Mouse (Mus musculus) kidney, postnatal 36 days (tissue): ENCODE data around the gene Pdlim7.

ENCODE experiments used
- DNase-seq, 2 experiments: peaks; one replicate each; pipeline ENCODE4 v3.0.0; 2021 to 2022; ENCODE audit warnings: mixed read lengths in 2 of 2

The Pdlim7 gene

GRCm38 (mm10) chr13:55513111-55513748, at the start of gene Pdlim7:
Gene Pdlim7 (minus strand): TSS chr13:55513676.
- peak; percentile 88 to 94 for DNase-seq

DNA sequence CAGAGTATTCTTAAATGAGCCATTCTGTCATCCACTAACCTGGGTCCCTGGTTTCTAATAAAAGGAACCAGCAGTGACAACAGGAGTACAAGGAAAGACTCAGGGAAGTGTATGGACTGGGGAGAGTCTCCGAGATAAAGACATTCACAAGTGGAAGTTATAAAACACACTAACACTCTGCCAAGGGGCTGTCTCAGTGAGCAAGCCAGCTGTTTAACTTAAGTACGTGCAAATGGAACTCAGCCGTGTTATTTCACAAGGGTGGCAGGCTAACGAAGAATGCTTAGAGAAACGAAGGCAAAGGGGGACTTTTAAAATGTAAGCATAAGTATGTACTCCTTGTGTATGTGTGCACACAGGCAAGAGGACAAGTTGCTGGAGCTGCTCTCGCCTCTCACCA, 44.0 kb upstream of the Pdlim7 start:
- DNase-seq = no peak

- no peak for DNase-seq
Observed at GRCm38 (mm10) chr13:55555921-55556320, 42.4 kb upstream of the Pdlim7 start.

DNA sequence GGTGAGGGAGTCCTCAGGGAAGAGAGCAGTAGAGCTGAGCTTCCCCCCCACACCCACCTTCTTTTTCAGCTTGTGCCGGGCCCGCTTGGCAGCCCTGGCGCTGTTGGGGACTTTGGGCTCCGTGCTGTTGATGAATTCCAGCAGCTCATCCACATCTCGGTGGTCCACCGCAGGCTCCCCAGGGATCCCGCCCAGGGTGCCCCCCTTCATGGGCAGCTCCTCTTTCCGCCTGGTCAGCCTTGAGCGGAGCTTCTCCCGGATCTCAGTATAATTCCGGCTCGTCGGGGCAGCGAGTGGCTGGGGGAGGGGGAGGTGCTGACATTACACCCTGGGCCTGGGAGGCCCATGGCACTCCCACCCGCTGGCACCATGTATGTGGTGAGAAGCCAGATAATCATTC, 35.6 kb upstream of the Pdlim7 start:
- DNase-seq = no peak

DNA sequence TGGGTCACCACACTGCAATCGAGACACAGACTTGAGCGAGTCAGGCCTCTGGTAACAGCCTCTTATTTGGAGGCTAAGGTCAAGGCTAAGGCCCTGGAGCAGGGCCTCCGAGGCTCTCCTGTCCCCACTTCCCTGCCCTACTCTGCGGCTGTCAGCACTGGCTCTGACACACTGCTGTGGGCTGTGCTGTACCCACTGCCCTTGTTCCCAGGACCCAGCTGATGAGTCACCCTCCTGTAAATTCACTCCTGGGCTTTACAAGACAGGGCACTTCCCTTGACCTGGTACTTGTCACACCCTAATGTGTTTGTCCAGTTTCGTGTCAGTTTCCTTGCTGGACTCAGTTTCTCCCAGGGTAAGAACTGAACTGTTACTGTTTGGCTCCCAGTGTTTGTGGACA, 35.0 kb upstream of the Pdlim7 start:
- DNase-seq = no peak

DNA sequence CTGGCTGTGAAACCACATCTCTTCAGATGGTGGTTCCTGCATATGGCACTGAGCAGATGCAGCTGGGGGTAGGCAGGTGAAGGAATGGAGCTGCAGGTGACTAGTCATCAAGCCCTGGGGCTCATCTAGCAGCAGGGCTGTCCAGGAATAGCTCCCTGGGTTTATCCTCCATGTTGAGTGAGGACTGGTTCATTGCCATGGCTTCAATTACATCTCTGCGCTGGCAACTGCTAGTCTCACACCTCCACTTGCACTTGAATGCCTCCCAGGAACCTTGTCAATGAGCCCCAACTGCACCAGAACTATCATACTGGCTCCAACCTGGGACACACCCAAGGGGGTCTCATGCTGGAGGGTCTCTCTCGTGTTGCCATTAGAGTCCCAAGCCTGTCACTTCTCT, 34.4 kb upstream of the Pdlim7 start:
- no peak for DNase-seq

- DNase-seq = no peak
Observed at GRCm38 (mm10) chr13:55544792-55545191, 31.3 kb upstream of the Pdlim7 start.

DNA sequence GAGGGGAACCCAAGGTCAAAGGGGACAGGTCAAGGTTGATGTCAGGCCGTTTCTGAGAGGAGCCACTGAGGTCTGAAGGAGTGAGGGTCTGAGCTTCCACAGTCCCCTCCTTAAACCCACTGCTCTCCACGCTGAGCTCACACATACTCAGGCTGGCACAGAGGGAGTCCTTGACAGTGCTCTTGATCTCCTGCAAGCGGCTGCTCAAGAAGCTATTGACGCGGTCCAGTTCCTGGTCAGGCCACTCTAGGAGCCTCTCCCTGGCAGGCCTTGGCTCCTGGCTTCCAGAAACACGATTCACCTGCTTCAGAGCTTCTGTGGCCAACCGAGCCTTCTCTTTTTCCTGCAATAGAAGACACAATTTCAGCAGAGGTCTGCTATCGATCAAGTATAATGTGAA, 30.0 kb upstream of the Pdlim7 start:
- DNase-seq = no peak

- peak; percentile 96 for DNase-seq
Observed at GRCm38 (mm10) chr13:55542891-55543290, 29.4 kb upstream of the Pdlim7 start.

GRCm38 (mm10) chr13:55540933-55541332, 27.5 kb upstream of the Pdlim7 start:
- peak; percentile 55 to 61 for DNase-seq

DNA sequence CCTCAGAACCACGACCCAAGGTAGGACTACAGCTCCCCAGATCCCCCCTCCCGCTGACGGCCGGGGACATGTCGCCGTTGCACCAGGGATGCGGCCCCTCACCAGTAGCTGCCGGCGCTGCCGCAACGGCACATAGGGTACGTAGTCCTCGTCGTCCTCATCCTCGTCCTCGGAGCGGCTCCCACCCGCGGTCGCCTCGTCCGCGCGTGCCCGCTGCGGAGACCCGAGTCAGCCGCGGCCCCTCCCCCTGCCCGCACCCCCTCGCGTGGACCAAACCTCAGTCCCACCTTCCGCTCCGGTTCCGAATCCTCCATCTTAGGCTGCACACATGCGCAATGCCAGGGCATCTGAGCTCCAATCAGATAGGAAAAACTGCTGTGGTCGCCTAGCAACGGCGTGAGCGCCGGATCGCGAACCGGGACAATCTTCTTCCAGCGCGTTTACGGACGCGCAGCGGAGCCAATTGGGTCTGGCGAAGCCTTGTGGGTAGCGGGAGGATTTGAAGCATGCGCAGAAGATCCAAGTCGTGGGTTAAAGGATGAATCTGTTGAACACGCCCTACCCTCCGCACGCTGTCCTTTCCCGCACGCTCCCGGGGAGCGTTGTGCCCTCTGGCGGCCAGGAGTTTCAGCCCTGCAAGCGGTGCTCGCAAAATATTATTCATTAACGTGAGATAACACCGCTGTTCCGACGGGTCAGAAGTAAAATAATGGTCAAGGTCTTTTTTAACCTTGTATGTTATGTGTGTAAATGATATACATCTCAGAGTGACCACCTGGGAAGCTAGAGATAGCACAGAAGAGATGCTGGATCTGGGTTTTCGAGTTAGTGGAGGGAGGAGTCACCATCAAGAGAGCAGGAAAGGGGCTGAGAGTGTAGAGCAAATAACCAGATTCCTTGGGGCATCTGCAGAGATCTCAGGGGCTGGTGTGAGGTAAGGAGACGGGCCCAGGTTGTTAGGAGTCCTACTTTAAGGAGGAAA, 23.0 kb upstream of the Pdlim7 start, which contains the start of gene Ddx41:
Gene Ddx41, minus strand, starts transcription at position 465 of the 982 bp plus-strand sequence.
- DNase-seq = peak; percentile 97 to 99

DNA sequence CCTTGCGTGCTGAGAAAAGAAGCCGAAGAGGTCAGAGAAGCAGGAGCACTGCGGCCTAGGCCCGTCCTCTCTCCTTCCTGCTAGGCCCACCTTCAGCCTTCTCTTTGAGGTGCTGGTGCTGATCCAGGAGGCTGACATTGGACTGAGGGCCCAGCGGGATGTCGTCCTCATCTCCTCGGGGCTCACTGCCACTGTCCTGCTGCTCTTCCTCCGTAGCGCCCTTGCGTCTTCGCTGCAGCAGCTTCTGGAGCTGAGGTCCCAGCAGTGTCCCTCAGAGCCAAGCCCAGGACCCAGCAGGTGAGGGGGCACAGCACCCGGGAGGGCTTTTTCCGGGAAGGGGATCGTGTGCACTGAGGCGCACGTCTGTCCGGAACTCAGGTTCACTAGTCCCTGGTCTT, 22.3 kb upstream of the Pdlim7 start:
- DNase-seq = no peak

DNA sequence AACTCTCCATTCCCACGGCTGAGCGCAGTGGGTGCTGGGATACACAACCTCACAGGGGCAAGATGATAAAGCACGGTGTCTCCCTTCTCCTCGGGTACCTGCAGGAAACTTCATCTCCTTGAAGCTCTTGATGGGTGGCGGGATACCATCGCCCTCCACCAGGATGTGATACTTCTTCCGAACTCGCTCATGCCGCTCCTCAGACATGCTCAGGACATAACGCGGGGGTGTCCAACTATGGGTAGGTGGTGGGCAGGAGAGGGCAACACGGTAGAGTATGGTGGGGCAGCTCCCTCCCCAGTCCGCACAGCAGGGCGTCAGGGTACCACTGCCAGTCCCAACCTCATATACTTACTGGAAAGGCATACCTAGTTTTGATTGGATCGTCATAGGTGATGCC, 21.7 kb upstream of the Pdlim7 start:
- no peak for DNase-seq

- peak in 1 of 2 experiments; percentile 48 for DNase-seq
Observed at GRCm38 (mm10) chr13:55529198-55529915, 15.9 kb upstream of the Pdlim7 start, which contains the start of gene Dok3. Gene Dok3 (minus strand): TSS chr13:55529296.

DNA sequence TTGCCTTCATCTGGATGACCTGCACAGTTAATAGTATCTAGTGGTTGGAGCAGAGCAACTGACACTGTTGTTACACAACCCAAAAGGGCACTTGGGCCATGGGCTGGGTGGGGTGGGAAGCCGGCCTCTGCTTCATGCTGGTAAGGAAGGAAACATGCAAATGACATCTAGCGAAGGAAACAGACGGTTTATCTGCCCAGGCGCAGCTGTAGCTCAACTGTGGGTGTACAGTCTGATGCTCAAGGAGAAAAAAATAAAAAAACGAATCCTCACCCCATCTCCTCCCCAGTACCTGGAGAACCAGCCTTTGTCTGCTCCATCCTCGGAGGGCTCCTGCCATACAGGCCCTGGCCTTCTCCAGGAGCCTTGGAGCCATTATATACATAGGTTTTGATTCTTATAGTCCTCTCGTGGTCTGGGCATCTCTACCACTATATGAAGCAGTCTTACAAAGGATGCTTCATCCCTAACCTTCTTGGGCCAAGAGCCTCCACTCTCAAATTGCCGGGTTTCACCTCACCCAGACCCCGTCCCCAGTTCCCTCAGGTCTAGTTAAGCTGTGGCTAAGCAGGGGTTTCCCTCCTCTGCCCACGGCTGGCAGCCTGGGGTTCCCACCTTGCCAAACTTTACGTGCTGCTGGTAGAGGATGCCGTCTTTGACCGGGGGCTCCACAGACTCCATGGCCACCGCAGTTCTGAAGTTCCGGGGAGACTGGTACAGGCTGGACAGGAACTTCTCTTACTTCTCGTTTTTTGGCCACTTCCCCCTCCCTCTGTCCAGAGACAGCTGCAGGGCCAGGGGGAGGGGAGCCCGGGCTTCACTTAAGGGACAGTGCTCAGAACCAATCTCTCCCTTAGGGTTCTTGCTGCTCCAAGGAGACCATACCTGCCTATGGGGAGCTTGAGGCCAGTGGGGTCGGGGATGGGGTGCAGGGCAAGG, 14.6 kb upstream of the Pdlim7 start:
- DNase-seq = no peak

DNA sequence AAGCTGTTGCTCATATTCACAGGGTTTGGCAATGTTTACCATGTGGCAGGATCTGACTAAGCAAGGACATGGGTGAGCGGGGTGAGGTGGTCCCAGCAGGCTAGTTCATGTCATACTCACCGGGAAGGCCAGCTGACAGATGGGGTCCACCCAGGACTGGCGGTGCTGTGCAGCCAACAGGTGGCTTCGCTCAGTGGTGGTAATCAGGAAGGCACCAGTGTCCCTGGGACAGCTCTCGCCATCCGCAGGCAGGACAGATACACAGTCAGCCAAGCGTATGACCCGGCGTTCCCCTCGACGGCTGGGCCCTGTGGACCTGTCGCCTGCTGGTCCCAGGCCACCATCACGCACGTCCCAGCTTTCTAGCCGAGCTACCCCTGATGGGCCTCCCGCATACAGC, 13.7 kb upstream of the Pdlim7 start:
- DNase-seq = no peak

- DNase-seq = no peak
Observed at GRCm38 (mm10) chr13:55525733-55526553, 12.5 kb upstream of the Pdlim7 start.

- DNase-seq = no peak
Observed at GRCm38 (mm10) chr13:55523951-55524600, 10.6 kb upstream of the Pdlim7 start.

GRCm38 (mm10) chr13:55523278-55523677, 9.8 kb upstream of the Pdlim7 start:
- peak; percentile 73 to 87 for DNase-seq

DNA sequence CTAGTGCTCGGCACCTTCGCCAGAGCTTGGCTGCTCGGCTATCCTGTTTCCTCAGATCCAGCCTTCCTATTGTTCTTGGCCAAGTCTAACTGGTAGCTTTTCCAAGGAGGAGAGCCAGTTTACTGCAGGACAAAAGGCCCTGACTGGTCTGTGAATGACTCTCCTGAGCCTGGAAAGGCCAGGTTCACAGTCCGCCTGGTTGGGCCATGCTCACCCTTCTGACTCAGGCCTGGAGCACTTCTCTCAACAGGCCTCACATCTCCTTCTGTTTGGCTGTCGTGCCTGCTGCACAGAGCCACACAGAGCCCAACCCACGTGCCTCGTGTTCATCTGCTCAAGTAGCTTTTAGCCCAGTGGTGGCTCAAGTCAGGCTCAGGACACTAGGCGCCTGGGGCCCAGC, 9.3 kb upstream of the Pdlim7 start:
- DNase-seq = no peak

GRCm38 (mm10) chr13:55519606-55520005, 6.1 kb upstream of the Pdlim7 start:
- no peak for DNase-seq
